Mouse (Mus musculus): Measurements from ENCODE around the gene Tmem240. TPM values are rescaled to one million over a fixed set of nuclear protein-coding genes. Genes with fewer than 3 reads are reported as not detected.
"Not testable (repeated sequence)": the region's sequence is repeated elsewhere in the genome, so short reads cannot be mapped to it uniquely, and the experiment has no call there.

Tmem240 gene
- polyA plus RNA-seq, 1 experiment from 2014 or later, result 0.80 TPM

- not testable (repeated sequence) for H3K4me1 ChIP-seq; ATAC-seq (ENCODE audit: insufficient read depth, low FRiP score, low read depth); H3K9ac ChIP-seq; H3K4me3 ChIP-seq (replicated peaks); H3K4me2 ChIP-seq; H3K27ac ChIP-seq; H3K27me3 ChIP-seq (replicated peaks); H3K36me3 ChIP-seq; H3K9me3 ChIP-seq
- 74% methylated on average over 4 of the region's 4 CpGs for WGBS
These were observed 54.2 kb downstream of the Tmem240 start for GRCm38 (mm10) chr4:155788833-155789232.

- Histone ChIP-seq H3K27ac (peak within 1 kb of the TSS; percentile 48), H3K36me3 (no peaks in the 10 kb centered on the region), H3K4me3 (replicated peaks) (no peak within 1 kb of the TSS), H3K27me3 (replicated peaks) (no peaks in the 10 kb centered on the region), H3K9ac (no peak within 1 kb of the TSS), H3K4me1 (no peaks in the 10 kb centered on the region), H3K4me2 (no peak within 1 kb of the TSS), H3K9me3 (no peaks in the 10 kb centered on the region)
- ATAC-seq (ENCODE audit: insufficient read depth, low FRiP score, low read depth), result no peak
- WGBS, result 77% methylated on average over 3 of the region's 3 CpGs
These were observed 55.5 kb downstream of the Tmem240 start, which contains the start of gene Ankrd65 for GRCm38 (mm10) chr4:155790021-155790489. Gene Ankrd65, plus strand, starts transcription at chr4:155790439.

Small RNA genes within 50 kb of the gene (microRNA-seq; reads per million reads assigned to microRNA genes)
- gene Gm27743, result not detected

Other genes starting within 250 kb of the Tmem240 start
- 446 and 447 TPM in 2 replicates for gene Gnb1, start 243.4 kb upstream of the Tmem240 start, polyA plus RNA-seq (2015; fragmentation: Nextera tagmentation; extraction: Ambion mirVana)
- 79.7 and 83.2 TPM in 2 replicates for gene Nadk, start 172.4 kb upstream of the Tmem240 start, polyA plus RNA-seq (2015; fragmentation: Nextera tagmentation; extraction: Ambion mirVana)
- gene Slc35e2, start 133.4 kb upstream of the Tmem240 start, polyA plus RNA-seq (2015; fragmentation: Nextera tagmentation; extraction: Ambion mirVana), result 6.9 and 7.9 TPM in 2 replicates
- gene Cdk11b, start 109.9 kb upstream of the Tmem240 start, polyA plus RNA-seq (2015; fragmentation: Nextera tagmentation; extraction: Ambion mirVana), result 56.7 and 59.8 TPM in 2 replicates
- gene Gm10563, start 89.4 kb upstream of the Tmem240 start, polyA plus RNA-seq (2015; fragmentation: Nextera tagmentation; extraction: Ambion mirVana), result not detected in 2 replicates
- 39.6 and 42.0 TPM in 2 replicates for gene Mmp23, start 81.4 kb upstream of the Tmem240 start, polyA plus RNA-seq (2015; fragmentation: Nextera tagmentation; extraction: Ambion mirVana)
- gene Mib2, start 65.6 kb upstream of the Tmem240 start, polyA plus RNA-seq (2015; fragmentation: Nextera tagmentation; extraction: Ambion mirVana), result 23.3 and 24.1 TPM in 2 replicates
- 9.0 and 10.0 TPM in 2 replicates for gene Fndc10, start 40.5 kb upstream of the Tmem240 start, polyA plus RNA-seq (2015; fragmentation: Nextera tagmentation; extraction: Ambion mirVana)
- 141 and 152 TPM in 2 replicates for gene Ssu72, start 30.0 kb upstream of the Tmem240 start, polyA plus RNA-seq (2015; fragmentation: Nextera tagmentation; extraction: Ambion mirVana)
- 110 and 114 TPM in 2 replicates for gene Atad3a, start 26.3 kb downstream of the Tmem240 start, polyA plus RNA-seq (2015; fragmentation: Nextera tagmentation; extraction: Ambion mirVana)
- 27.6 and 28.2 TPM in 2 replicates for gene Vwa1, start 39.9 kb downstream of the Tmem240 start, polyA plus RNA-seq (2015; fragmentation: Nextera tagmentation; extraction: Ambion mirVana)
- gene Tmem88b, start 51.1 kb downstream of the Tmem240 start, polyA plus RNA-seq (2015; fragmentation: Nextera tagmentation; extraction: Ambion mirVana), result 0.55 and 0.89 TPM in 2 replicates
- 0.22 TPM in 1 of 2 replicates, not detected in the other for gene Ankrd65, start 55.6 kb downstream of the Tmem240 start, polyA plus RNA-seq (2015; fragmentation: Nextera tagmentation; extraction: Ambion mirVana)
- 195 and 219 TPM in 2 replicates for gene Mrpl20, start 68.1 kb downstream of the Tmem240 start, polyA plus RNA-seq (2015; fragmentation: Nextera tagmentation; extraction: Ambion mirVana)
- gene Ccnl2, start 77.7 kb downstream of the Tmem240 start, polyA plus RNA-seq (2015; fragmentation: Nextera tagmentation; extraction: Ambion mirVana), result 166 and 167 TPM in 2 replicates
- gene Aurkaip1, start 96.5 kb downstream of the Tmem240 start, polyA plus RNA-seq (2015; fragmentation: Nextera tagmentation; extraction: Ambion mirVana), result 138 and 157 TPM in 2 replicates
- gene Mxra8, start 104.9 kb downstream of the Tmem240 start, polyA plus RNA-seq (2015; fragmentation: Nextera tagmentation; extraction: Ambion mirVana), result 110 and 121 TPM in 2 replicates
- 13.7 and 16.0 TPM in 2 replicates for gene Dvl1, start 112.6 kb downstream of the Tmem240 start, polyA plus RNA-seq (2015; fragmentation: Nextera tagmentation; extraction: Ambion mirVana)
- gene Tas1r3, start 128.6 kb downstream of the Tmem240 start, polyA plus RNA-seq (2015; fragmentation: Nextera tagmentation; extraction: Ambion mirVana), result 0.30 and 0.50 TPM in 2 replicates
- gene Cptp, start 134.6 kb downstream of the Tmem240 start, polyA plus RNA-seq (2015; fragmentation: Nextera tagmentation; extraction: Ambion mirVana), result 14.7 and 15.7 TPM in 2 replicates
- 59.7 and 60.7 TPM in 2 replicates for gene Ints11, start 134.7 kb downstream of the Tmem240 start, polyA plus RNA-seq (2015; fragmentation: Nextera tagmentation; extraction: Ambion mirVana)
- 51.2 and 51.9 TPM in 2 replicates for gene Pusl1, start 157.0 kb downstream of the Tmem240 start, polyA plus RNA-seq (2015; fragmentation: Nextera tagmentation; extraction: Ambion mirVana)
- 17.0 and 17.5 TPM in 2 replicates for gene Acap3, start 157.0 kb downstream of the Tmem240 start, polyA plus RNA-seq (2015; fragmentation: Nextera tagmentation; extraction: Ambion mirVana)
- gene Ube2j2, start 209.0 kb downstream of the Tmem240 start, polyA plus RNA-seq (2015; fragmentation: Nextera tagmentation; extraction: Ambion mirVana), result 100 and 102 TPM in 2 replicates
- gene C1qtnf12, start 227.5 kb downstream of the Tmem240 start, polyA plus RNA-seq (2015; fragmentation: Nextera tagmentation; extraction: Ambion mirVana), result 46.2 and 49.1 TPM in 2 replicates

Data from stomach, embryonic 15.5 days (tissue).